Comparison of ENCODE assay signal across 15 mouse cellular contexts in genomic region chr8:99650587-99651301, GRCm38 (mm10).
"Had no signal": no experiment of that assay in that cellular context is flagged by ENCODE, and none has a peak within 500 bp of the region (broad histone marks: within the 10 kb centered on the region; RNA-seq: fewer than 3 reads in every experiment).

No protein-coding gene starts in this region.

- DNase-seq: kidney, adult 2 months; kidney, postnatal 14 days; liver, embryonic 13.5 days; liver, postnatal 0 days; lung, postnatal 14 days; thymus, postnatal 14 days had no signal

- H3K4me3 ChIP-seq: kidney, embryonic 15.5 days; left cerebral cortex, adult 2 months; limb, embryonic 12.5 days; liver, embryonic 13.5 days; megakaryocyte, embryonic 14.5 days; midbrain, embryonic 15.5 days; neural tube, embryonic 12.5 days had no signal

- H3K4me1 ChIP-seq: kidney, embryonic 15.5 days; limb, embryonic 12.5 days; liver, embryonic 13.5 days; megakaryocyte, embryonic 14.5 days; midbrain, embryonic 15.5 days; neural tube, embryonic 12.5 days had no signal

- H3K4me2 ChIP-seq: kidney, embryonic 15.5 days; limb, embryonic 12.5 days; liver, embryonic 13.5 days; midbrain, embryonic 11.5 days; midbrain, embryonic 15.5 days; neural tube, embryonic 12.5 days had no signal

- H3K9ac ChIP-seq: kidney, embryonic 15.5 days; limb, embryonic 12.5 days; liver, embryonic 13.5 days; liver, postnatal 0 days; midbrain, embryonic 15.5 days; neural tube, embryonic 12.5 days had no signal

- ATAC-seq: liver, postnatal 0 days; midbrain, embryonic 15.5 days had no signal

- H3K27me3 ChIP-seq: kidney, embryonic 15.5 days; limb, embryonic 12.5 days; liver, embryonic 13.5 days; megakaryocyte, embryonic 14.5 days; midbrain, embryonic 15.5 days; neural tube, embryonic 12.5 days had no signal

- H3K27ac ChIP-seq: kidney, embryonic 15.5 days; left cerebral cortex, adult 2 months; limb, embryonic 12.5 days; liver, embryonic 13.5 days; macrophage; midbrain, embryonic 15.5 days; neural tube, embryonic 12.5 days; stomach, postnatal 0 days had no signal

- H3K36me3 ChIP-seq: kidney, embryonic 15.5 days; limb, embryonic 12.5 days; liver, embryonic 13.5 days; midbrain, embryonic 15.5 days; neural tube, embryonic 12.5 days had no signal

- H3K9me3 ChIP-seq: kidney, embryonic 15.5 days; limb, embryonic 12.5 days; liver, embryonic 13.5 days; megakaryocyte, embryonic 14.5 days; midbrain, embryonic 15.5 days; neural tube, embryonic 12.5 days had no signal
